Mouse (Mus musculus): ENCODE measurements around the gene Ubr3. TPM values are rescaled to one million over a fixed set of nuclear protein-coding genes. Genes with fewer than 3 reads are reported as not detected.
A peak's percentile ranks its signal among the peaks of the same experiment; 100 is the strongest.

Gene Ubr3
- 16.7 and 17.1 TPM in 2 replicates for polyA plus RNA-seq (2015; fragmentation: Nextera tagmentation; extraction: Ambion mirVana)

DNA sequence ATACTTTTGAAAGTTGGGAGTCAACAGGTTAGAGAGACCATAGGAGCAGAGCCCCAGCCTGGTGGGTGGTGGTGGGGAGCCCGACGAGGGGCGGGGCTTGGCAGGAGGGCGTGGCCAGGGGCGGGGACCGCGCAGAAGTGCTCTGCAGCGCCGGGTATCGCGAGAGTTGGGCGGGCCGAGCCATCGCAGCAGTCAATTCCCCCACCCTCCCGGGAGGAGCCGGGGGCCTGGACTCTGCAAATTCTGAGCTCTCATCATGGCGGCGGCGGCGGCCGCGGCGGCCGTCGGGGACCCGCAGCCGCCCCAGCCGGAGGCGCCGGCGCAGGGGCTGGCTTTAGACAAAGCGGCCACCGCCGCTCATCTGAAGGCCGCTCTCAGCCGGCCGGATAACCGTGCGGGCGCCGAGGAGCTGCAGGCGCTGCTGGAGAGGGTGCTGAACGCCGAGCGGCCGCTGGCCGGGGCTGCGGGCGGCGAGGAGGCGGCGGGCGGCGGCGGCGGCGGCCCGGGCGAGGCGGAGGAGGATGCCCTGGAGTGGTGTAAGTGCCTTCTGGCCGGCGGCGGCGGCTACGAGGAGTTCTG lies at the start of gene Ubr3:
Ubr3 (plus strand) TSS at position 208 of the 579 bp plus-strand sequence.
- Histone ChIP-seq H3K4me2 (peak within 1 kb of the TSS; percentile 95), H3K4me1 (peaks cover 17% of the 10 kb centered on the region), H3K9ac (peak within 1 kb of the TSS; percentile 100), H3K27me3 (no peaks in the 10 kb centered on the region), H3K36me3 (peaks cover 12% of the 10 kb centered on the region; the same call in 1 of the 2 replicates), H3K9me3 (no peaks in the 10 kb centered on the region), H3K4me3 (peak within 1 kb of the TSS; percentile 99), H3K27ac (peak within 1 kb of the TSS; percentile 93)
- peak; percentile 97 for ATAC-seq (ENCODE audit: insufficient number of reproducible peaks, insufficient read depth, low FRiP score, low TSS enrichment, low read depth)
- under 1% methylated on average over 65 of the region's 65 CpGs for WGBS

DNA sequence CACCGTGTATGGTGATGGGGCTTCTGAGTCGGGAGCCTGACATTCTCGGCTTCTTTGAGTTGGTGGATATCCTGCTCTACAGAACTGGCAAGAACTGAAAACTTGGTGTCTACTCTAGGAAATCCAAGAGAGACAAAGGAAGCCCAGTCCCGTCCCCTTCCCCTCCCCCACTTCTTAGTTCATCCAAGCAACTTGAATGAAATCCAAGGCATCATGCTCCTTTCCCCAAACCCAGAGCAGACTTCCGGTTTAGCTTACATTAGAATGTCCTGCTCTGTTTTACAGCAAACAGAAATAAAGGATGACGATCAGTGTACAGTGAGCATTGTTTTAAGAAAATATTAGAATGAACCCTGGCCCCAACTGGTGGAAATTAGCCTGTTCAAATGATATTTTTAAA lies 47.8 kb upstream of the Ubr3 start:
- Histone ChIP-seq H3K27ac (no peak overlapping the region), H3K4me1 (no peaks in the 10 kb centered on the region), H3K36me3 (no peaks in the 10 kb centered on the region), H3K4me3 (no peak overlapping the region), H3K9ac (no peak overlapping the region), H3K9me3 (no peaks in the 10 kb centered on the region), H3K4me2 (no peak overlapping the region), H3K27me3 (no peaks in the 10 kb centered on the region)
- WGBS = 57% methylated on average over 6 of the region's 6 CpGs
- no peak for ATAC-seq (ENCODE audit: insufficient number of reproducible peaks, insufficient read depth, low FRiP score, low TSS enrichment, low read depth)

DNA sequence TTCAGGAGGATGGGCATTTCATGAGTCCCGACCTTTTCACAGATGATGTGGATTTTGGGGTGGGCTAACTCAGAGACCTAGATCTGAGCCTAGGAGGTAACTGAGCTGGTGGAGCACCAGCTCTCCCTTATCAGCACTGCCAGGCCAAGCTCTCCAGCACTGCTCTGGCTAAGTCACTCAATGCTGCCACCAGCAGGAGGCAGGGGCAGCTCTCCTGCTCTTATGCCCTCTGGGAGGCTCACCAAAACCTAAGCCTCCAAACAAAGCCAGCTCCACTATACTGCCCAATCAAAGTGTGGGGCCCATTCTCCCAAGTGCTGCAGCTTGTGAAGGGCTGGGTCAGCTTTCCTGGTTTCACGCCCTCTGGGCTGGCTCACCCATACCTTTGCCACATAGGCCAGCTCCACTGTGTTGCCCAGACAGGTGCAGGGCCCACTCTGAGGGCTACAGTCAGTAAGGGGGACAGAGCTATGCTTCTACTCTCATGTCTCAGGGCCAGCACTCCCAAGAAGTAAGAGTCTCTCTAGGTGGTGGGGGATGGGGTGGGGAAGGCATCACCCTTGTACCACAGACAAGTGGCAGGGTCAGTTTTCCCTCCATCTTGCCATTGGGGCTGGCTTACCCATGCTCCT lies 45.5 kb upstream of the Ubr3 start:
- Histone ChIP-seq H3K4me3 (no peak overlapping the region), H3K27ac (no peak overlapping the region), H3K27me3 (no peaks in the 10 kb centered on the region), H3K9me3 (no peaks in the 10 kb centered on the region), H3K4me2 (no peak overlapping the region), H3K4me1 (no peaks in the 10 kb centered on the region), H3K9ac (no peak overlapping the region), H3K36me3 (no peaks in the 10 kb centered on the region)
- WGBS = 57% methylated on average over 2 of the region's 2 CpGs
- ATAC-seq (ENCODE audit: insufficient number of reproducible peaks, insufficient read depth, low FRiP score, low TSS enrichment, low read depth) = no peak

DNA sequence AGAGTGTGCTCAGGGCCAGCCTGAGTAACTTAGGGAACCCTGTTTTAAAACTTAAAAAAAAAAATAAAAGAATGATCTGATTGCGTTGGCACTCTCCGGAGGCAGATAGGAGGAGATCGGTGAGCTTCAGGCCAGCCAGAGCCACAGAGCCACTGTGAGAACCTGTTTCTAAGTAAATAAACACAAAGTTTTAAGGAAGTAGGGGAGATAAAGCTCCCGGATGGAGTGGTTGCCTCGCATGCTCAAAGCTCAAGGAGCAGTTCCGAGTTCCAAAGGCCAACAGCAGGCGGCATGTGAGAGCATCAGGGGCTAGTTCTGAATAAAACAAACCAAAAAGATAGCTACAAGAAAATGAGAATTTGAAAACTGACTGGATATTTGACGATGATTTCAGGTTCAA lies 40.7 kb upstream of the Ubr3 start:
- Histone ChIP-seq H3K4me1 (peaks cover 4% of the 10 kb centered on the region; the same call in 1 of the 2 replicates), H3K27me3 (no peaks in the 10 kb centered on the region), H3K4me2 (no peak overlapping the region), H3K9ac (no peak overlapping the region), H3K36me3 (no peaks in the 10 kb centered on the region), H3K27ac (no peak overlapping the region), H3K9me3 (no peaks in the 10 kb centered on the region), H3K4me3 (no peak overlapping the region)
- 64% methylated on average over 8 of the region's 8 CpGs for WGBS
- ATAC-seq (ENCODE audit: insufficient number of reproducible peaks, insufficient read depth, low FRiP score, low TSS enrichment, low read depth) = no peak

DNA sequence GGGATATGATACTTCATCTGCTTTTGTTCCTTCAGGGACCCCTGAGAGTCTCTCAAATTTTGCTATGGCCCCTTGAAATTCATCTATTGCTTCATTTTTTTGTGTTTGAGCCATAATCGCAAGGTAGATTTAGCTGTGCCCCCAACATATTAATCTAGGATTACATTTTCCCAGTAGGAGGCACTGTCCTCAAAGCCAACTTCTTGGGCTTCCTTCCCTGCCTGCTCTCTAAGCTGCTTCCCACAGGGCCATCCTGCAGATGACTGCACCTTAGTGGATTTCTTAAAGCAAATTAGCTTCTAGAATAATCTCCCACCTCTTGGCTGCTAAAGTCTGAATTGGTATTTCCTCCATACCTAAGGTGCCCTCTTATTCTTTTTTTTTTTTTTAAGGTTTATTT lies 39.2 kb upstream of the Ubr3 start:
- no peak overlapping the region for H3K4me3 ChIP-seq
- H3K4me1 ChIP-seq = peaks cover 6% of the 10 kb centered on the region
- H3K4me2 ChIP-seq = no peak overlapping the region
- H3K9me3 ChIP-seq = no peaks in the 10 kb centered on the region
- WGBS = 74% methylated on average over 1 of the region's 1 CpGs
- no peaks in the 10 kb centered on the region for H3K36me3 ChIP-seq
- ATAC-seq (ENCODE audit: insufficient number of reproducible peaks, insufficient read depth, low FRiP score, low TSS enrichment, low read depth) = no peak
- no peak overlapping the region for H3K9ac ChIP-seq
- H3K27me3 ChIP-seq = no peaks in the 10 kb centered on the region
- H3K27ac ChIP-seq = no peak overlapping the region

DNA sequence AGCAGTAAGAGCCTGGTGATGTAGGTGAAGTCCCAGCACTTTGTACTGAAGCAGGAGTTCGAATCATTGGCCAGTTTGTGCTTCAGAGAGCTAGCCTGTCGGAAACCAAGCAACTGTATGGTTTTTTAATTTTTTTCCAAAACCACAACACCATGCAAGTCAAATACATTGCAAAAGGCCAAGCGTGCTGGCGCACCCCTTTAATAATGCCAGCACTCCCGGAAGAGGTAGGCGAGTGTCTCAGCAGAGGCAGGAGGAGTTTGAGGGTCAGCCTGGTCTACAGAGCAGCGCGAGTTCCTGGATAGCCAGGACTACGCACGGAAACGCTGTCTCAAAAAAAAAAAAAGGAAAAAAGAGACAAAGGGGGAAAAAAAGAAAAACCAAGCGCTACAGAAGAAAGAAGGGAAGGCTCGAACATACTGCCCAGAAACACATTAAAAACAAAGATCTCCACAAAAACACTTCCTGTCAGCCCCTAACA lies 36.0 kb upstream of the Ubr3 start:
- Histone ChIP-seq H3K4me2 (peak overlapping the region; percentile 66), H3K9ac (peak overlapping the region; percentile 100), H3K27me3 (no peaks in the 10 kb centered on the region), H3K27ac (peak overlapping the region; percentile 94), H3K36me3 (peaks cover 10% of the 10 kb centered on the region; the same call in 1 of the 2 replicates), H3K4me1 (peaks cover 9% of the 10 kb centered on the region), H3K4me3 (peak overlapping the region; percentile 100), H3K9me3 (no peaks in the 10 kb centered on the region)
- ATAC-seq (ENCODE audit: insufficient number of reproducible peaks, insufficient read depth, low FRiP score, low TSS enrichment, low read depth) = no peak
- 10% methylated on average over 13 of the region's 13 CpGs for WGBS

DNA sequence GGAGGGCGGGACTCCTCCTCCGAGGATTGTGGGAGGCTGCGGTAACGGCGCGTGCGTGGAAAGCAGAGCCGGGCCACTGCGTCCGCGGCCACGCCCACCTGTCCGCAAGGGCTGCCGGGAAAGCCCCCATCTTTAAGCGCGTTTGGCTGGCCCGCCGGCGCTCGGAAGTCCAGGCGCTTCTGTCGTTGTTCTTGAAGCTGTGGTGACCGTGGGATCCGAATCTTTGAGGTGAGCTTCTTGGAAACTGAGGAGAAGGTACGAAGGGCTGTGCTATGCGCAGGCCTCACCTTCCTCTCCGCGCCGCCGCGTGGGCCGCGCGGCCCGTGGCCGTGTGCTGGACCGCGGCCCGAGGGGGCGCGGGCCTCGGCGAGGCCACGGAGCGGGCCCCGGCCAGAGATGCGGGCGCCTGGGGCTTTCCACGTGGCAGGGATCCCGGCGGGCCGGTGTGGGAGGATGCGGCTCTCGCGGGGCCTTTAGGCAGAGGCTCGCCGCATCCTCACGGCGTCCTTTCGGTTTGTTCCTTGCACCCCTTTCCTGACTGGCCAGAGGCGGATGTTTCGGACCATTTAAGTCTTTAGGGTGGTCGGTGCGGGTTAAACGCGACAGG lies 35.5 kb upstream of the Ubr3 start, which contains the start of gene Ssb:
Ssb (plus strand) TSS at position 78 of the 607 bp plus-strand sequence.
- Histone ChIP-seq H3K9me3 (no peaks in the 10 kb centered on the region), H3K4me2 (peak within 1 kb of the TSS; percentile 66), H3K36me3 (peaks cover 15% of the 10 kb centered on the region; the same call in 1 of the 2 replicates), H3K4me3 (peak within 1 kb of the TSS; percentile 100), H3K9ac (peak within 1 kb of the TSS; percentile 100), H3K4me1 (peaks cover 9% of the 10 kb centered on the region), H3K27me3 (no peaks in the 10 kb centered on the region), H3K27ac (peak within 1 kb of the TSS; percentile 94)
- WGBS = 0% methylated on average over 60 of the region's 66 CpGs
- ATAC-seq (ENCODE audit: insufficient number of reproducible peaks, insufficient read depth, low FRiP score, low TSS enrichment, low read depth) = peak; percentile 93

DNA sequence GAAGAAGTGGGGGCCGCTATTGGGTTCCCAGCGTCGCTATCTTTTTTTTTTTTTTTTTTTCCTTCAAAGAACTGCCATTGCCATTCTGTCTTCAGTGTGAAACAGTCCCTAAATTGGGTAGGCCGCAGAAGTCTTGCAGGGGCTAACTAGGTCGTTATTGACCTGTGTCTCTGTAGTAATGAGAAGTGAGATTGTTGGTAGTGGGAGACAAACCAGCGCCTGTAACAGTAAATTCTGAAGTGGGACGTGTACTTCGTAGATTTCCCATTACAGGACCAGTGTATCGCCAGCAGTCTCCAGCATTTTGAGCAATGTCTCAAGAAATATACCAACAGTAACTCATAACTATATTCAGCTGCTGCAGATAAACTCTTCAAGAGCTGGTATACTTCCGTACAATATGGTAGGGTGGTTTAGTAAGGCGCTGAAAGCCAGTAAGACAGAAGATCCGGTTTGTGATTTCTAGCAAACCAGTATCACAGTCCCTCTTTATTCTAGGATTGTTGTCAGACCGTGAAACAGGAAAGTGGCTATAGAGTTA lies 34.9 kb upstream of the Ubr3 start:
- Histone ChIP-seq H3K4me1 (peaks cover 9% of the 10 kb centered on the region), H3K36me3 (peaks cover 20% of the 10 kb centered on the region), H3K27me3 (no peaks in the 10 kb centered on the region), H3K4me3 (peak overlapping the region; percentile 100), H3K9ac (peak overlapping the region; percentile 100), H3K9me3 (no peaks in the 10 kb centered on the region), H3K27ac (peak overlapping the region; percentile 94), H3K4me2 (peak overlapping the region; percentile 66)
- no peak for ATAC-seq (ENCODE audit: insufficient number of reproducible peaks, insufficient read depth, low FRiP score, low TSS enrichment, low read depth)
- 1% methylated on average over 13 of the region's 13 CpGs for WGBS

DNA sequence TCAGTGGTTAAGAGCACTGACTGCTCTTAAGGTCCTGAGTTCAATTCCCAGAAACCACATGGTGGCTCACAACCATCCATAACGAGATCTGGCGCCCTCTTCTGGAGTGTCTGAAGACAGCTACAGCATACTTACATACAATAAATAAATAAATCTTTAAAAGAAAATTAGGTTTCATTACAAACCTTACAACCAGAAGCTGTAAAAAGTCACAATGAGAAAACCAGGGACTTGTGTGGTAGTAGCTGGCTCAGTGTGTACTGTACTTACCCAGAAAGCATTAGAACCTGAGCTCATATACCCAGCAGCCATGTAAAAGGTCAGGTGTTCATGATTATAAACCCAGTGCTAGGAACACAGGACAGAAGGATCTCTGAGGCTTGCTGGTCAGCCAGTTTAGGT lies 13.1 kb upstream of the Ubr3 start:
- H3K4me1 ChIP-seq = peaks cover 6% of the 10 kb centered on the region; the same call in 1 of the 2 replicates
- ATAC-seq (ENCODE audit: insufficient number of reproducible peaks, insufficient read depth, low FRiP score, low TSS enrichment, low read depth) = no peak
- H3K4me3 ChIP-seq = no peak overlapping the region
- H3K9ac ChIP-seq = no peak overlapping the region
- no peaks in the 10 kb centered on the region for H3K27me3 ChIP-seq
- WGBS = 73% methylated on average over 2 of the region's 2 CpGs
- H3K36me3 ChIP-seq = peaks cover 12% of the 10 kb centered on the region
- no peak overlapping the region for H3K27ac ChIP-seq
- 0 out of 2 replicates have a peak overlapping the region, but pooled peaks have one; percentile 62 for H3K4me2 ChIP-seq
- no peaks in the 10 kb centered on the region for H3K9me3 ChIP-seq

DNA sequence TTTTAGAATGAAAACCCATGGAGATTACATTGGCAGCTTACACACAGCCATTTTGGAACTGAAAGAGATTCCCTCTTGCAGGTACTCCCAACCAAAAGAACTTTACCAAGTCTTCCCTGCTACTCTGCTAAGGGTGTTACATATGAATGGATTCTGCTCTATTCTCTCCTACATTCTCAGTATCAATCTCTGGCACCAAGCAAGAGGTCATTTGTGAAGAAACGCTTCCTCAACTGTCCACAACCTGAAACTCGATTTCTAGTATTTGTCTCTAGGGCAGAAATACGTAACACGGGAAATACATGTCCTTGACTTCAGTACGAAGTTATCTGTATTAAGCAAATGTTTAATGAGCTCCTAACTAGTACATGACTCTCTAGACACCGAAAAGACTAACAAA lies 12.5 kb upstream of the Ubr3 start:
- Histone ChIP-seq H3K27me3 (no peaks in the 10 kb centered on the region), H3K9me3 (no peaks in the 10 kb centered on the region), H3K9ac (peak overlapping the region; percentile 87; the same call in 1 of the 2 replicates), H3K36me3 (peaks cover 7% of the 10 kb centered on the region; the same call in 1 of the 2 replicates), H3K4me3 (peak overlapping the region; percentile 65), H3K27ac (no peak overlapping the region), H3K4me2 (peak overlapping the region; percentile 62), H3K4me1 (peaks cover 6% of the 10 kb centered on the region; the same call in 1 of the 2 replicates)
- no peak for ATAC-seq (ENCODE audit: insufficient number of reproducible peaks, insufficient read depth, low FRiP score, low TSS enrichment, low read depth)
- WGBS = 54% methylated on average over 6 of the region's 6 CpGs

DNA sequence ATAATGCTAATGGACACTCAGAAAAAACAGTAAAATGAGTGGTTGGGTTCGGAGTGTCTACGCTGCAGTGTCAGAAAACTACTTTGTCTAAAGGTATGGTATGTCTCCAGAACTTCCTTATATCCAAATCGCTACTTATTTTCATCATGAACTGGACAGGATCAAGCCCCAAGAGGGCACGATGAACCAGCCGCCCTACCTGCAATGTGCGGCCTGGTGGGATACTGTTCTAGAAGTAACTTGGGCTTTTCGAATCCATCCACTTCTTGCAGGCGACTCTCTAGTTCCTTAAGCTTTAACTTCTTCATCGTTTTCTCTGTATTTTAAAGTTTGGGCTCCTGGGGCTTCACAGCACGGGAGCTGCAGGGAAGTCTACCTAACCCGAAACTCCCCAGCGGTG lies 12.0 kb upstream of the Ubr3 start:
- H3K4me2 ChIP-seq = peak overlapping the region; percentile 62
- H3K27me3 ChIP-seq = no peaks in the 10 kb centered on the region
- peak overlapping the region; percentile 87 for H3K27ac ChIP-seq
- H3K36me3 ChIP-seq = 0 out of 2 replicates have a peak, but pooled peaks cover 4% of the 10 kb centered on the region
- peaks cover 6% of the 10 kb centered on the region; the same call in 1 of the 2 replicates for H3K4me1 ChIP-seq
- ATAC-seq (ENCODE audit: insufficient number of reproducible peaks, insufficient read depth, low FRiP score, low TSS enrichment, low read depth) = no peak
- H3K9me3 ChIP-seq = no peaks in the 10 kb centered on the region
- H3K4me3 ChIP-seq = peak overlapping the region; percentile 65
- peak overlapping the region; percentile 87 for H3K9ac ChIP-seq
- WGBS = 6% methylated on average over 12 of the region's 12 CpGs
